Mouse (Mus musculus) hindbrain, embryonic 15.5 days (tissue): Measurements from ENCODE around the gene Cyp27b1. TPM values are rescaled to one million over a fixed set of nuclear protein-coding genes. Genes with fewer than 3 reads are reported as not detected.

Experiments
- ATAC-seq: fragments of 200-750 bp; cut with Nextera tagmentation; 2 replicates; pipeline ENCODE4 v1.8.0; 2017; ENCODE audit warnings: low read depth, moderate number of reproducible peaks, moderate TSS enrichment; ENCODE audit not compliant: low FRiP score
- H3K27ac ChIP-seq: fragments of 300-500 bp; sonication (generic); replicated peaks from 2 replicates; pipeline ENCODE4 v1.5.1; 2015; ENCODE audit warnings: mild to moderate bottlenecking, inconsistent platforms
- H3K27me3 ChIP-seq: fragments of 300-500 bp; sonication (generic); 2 replicates; pipeline ENCODE4 v1.6.1; 2015; ENCODE audit warnings: control low read depth, inconsistent platforms
- H3K36me3 ChIP-seq: fragments of 300-500 bp; sonication (generic); 2 replicates; pipeline ENCODE4 v1.6.1; 2015; ENCODE audit warnings: control low read depth, inconsistent platforms
- H3K4me1 ChIP-seq: fragments of 300-500 bp; sonication (generic); replicated peaks from 2 replicates; pipeline ENCODE4 v1.6.1; 2015; ENCODE audit warnings: control low read depth, inconsistent platforms
- H3K4me2 ChIP-seq: fragments of 300-500 bp; sonication (generic); 2 replicates; pipeline ENCODE4 v1.6.1; 2015; ENCODE audit warnings: moderate library complexity, mild to moderate bottlenecking, inconsistent platforms
- H3K4me3 ChIP-seq: fragments of 300-500 bp; sonication (generic); 2 replicates; pipeline ENCODE4 v1.5.1; 2015; ENCODE audit warnings: mild to moderate bottlenecking, inconsistent platforms
- H3K9ac ChIP-seq: fragments of 300-500 bp; sonication (generic); 2 replicates; pipeline ENCODE4 v1.6.1; 2015; ENCODE audit warnings: inconsistent platforms
- H3K9me3 ChIP-seq: fragments of 300-500 bp; sonication (generic); 2 replicates; pipeline ENCODE4 v1.6.1; 2016; ENCODE audit warnings: control low read depth, inconsistent platforms
- WGBS: fragments of 180-500 bp; shearing (Covaris S2); methylation state at CpG from one replicate; pipeline ENCODE4 v1.1.7; 2015; 5-methylcytosine and 5-hydroxymethylcytosine counted together
- polyA plus RNA-seq: library from polyadenylated mRNA; unstranded; fragments of >200 nt; fragmentation: Nextera tagmentation; extraction: Ambion mirVana; gene quantifications from 2 replicates; pipeline ENCODE4 v1.2.1, GENCODE M21; 2015

Cyp27b1 gene
- polyA plus RNA-seq, 1 experiment from 2014 or later = 0.26 TPM

DNA sequence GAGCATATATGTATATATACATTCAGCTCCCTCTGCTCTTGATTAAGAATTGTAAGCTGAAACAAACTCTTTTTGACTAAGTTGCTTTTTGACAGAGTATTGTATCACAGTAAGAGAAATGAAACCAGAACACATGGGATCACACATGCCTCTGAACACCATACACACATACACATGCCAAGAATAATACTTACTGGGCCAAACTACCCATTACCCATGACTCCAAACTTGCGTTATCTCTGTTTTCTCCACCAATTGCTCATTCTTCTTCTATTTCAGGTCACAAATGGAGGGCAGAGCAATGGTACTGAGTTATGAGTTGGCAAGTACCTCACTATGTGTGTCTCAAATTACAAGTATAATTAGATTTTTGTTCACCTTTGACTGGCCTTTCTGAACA, 25.9 kb downstream of the Cyp27b1 start:
- Histone ChIP-seq H3K27ac (no peak overlapping the region), H3K4me2 (no peak overlapping the region), H3K9ac (no peak overlapping the region), H3K27me3 (no peaks in the 10 kb centered on the region), H3K9me3 (no peaks in the 10 kb centered on the region), H3K4me1 (peaks cover 36% of the 10 kb centered on the region), H3K36me3 (no peaks in the 10 kb centered on the region), H3K4me3 (no peak overlapping the region)
- ATAC-seq = no peak
- WGBS = 100% methylated on average over 1 of the region's 1 CpGs

DNA sequence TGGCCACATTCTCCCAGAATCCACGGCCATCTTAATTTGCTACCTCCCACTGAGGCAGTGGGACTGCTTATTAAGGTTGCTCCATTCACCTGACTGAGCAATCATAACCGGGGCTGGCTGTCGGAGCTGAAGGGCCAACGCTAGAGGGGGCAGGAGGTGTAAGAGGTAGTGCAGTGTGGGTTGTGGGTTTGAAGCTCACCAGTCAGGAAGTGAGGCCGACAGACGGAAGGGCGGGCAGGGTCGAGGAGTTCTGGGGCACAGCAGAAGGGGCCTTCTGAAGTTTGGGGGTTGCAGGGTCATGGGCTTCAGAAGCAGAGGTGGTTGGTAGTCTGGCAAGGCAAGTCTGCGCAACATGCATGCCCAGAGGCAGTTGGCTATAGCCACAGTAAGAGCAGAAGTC, 27.0 kb downstream of the Cyp27b1 start, which contains the start of gene Agap2:
TSS of gene Agap2 (plus strand) at position 205 of the 400 bp plus-strand sequence.
- no peaks in the 10 kb centered on the region for H3K36me3 ChIP-seq
- peaks cover 35% of the 10 kb centered on the region for H3K4me1 ChIP-seq
- no peaks in the 10 kb centered on the region for H3K9me3 ChIP-seq
- WGBS = 75% methylated on average over 9 of the region's 9 CpGs
- H3K4me3 ChIP-seq = no peak within 1 kb of the TSS
- H3K9ac ChIP-seq = no peak within 1 kb of the TSS
- no peak for ATAC-seq
- H3K4me2 ChIP-seq = peak within 1 kb of the TSS; percentile 16; the same call in 1 of the 2 replicates
- H3K27me3 ChIP-seq = no peaks in the 10 kb centered on the region
- H3K27ac ChIP-seq = no peak within 1 kb of the TSS

GRCm38 (mm10) chr10:127075651-127076050, 27.6 kb downstream of the Cyp27b1 start:
- Histone ChIP-seq H3K27me3 (no peaks in the 10 kb centered on the region), H3K4me3 (no peak overlapping the region), H3K4me1 (peaks cover 40% of the 10 kb centered on the region), H3K9ac (no peak overlapping the region), H3K27ac (no peak overlapping the region), H3K9me3 (no peaks in the 10 kb centered on the region), H3K36me3 (no peaks in the 10 kb centered on the region), H3K4me2 (no peak overlapping the region)
- ATAC-seq = no peak
- WGBS = 79% methylated on average over 8 of the region's 8 CpGs

GRCm38 (mm10) chr10:127076082-127076481, 28.0 kb downstream of the Cyp27b1 start:
- no peaks in the 10 kb centered on the region for H3K9me3 ChIP-seq
- WGBS = 41% methylated on average over 4 of the region's 4 CpGs

GRCm38 (mm10) chr10:127077515-127077914, 29.5 kb downstream of the Cyp27b1 start:
- Histone ChIP-seq H3K9me3 (no peaks in the 10 kb centered on the region), H3K4me3 (peak overlapping the region; percentile 91), H3K27ac (peak overlapping the region; percentile 93), H3K9ac (peak overlapping the region; percentile 39), H3K36me3 (no peaks in the 10 kb centered on the region), H3K27me3 (no peaks in the 10 kb centered on the region), H3K4me1 (peaks cover 49% of the 10 kb centered on the region), H3K4me2 (peak overlapping the region; percentile 94)
- no peak for ATAC-seq
- WGBS = 4% methylated on average over 10 of the region's 10 CpGs

More at GRCm38 (mm10) chr10:127076082-127076481, 28.0 kb downstream of the Cyp27b1 start:
- Histone ChIP-seq H3K4me2 (peak overlapping the region; percentile 16; the same call in 1 of the 2 replicates), H3K9ac (no peak overlapping the region), H3K27me3 (no peaks in the 10 kb centered on the region), H3K4me1 (peaks cover 40% of the 10 kb centered on the region), H3K4me3 (no peak overlapping the region), H3K27ac (no peak overlapping the region), H3K36me3 (no peaks in the 10 kb centered on the region)
- no peak for ATAC-seq

GRCm38 (mm10) chr10:127078001-127078676, 30.1 kb downstream of the Cyp27b1 start:
- Histone ChIP-seq H3K4me3 (peak overlapping the region; percentile 91), H3K9me3 (no peaks in the 10 kb centered on the region), H3K36me3 (peaks cover 4% of the 10 kb centered on the region; the same call in 1 of the 2 replicates), H3K9ac (peak overlapping the region; percentile 39), H3K27ac (peak overlapping the region; percentile 93), H3K4me2 (peak overlapping the region; percentile 94), H3K27me3 (no peaks in the 10 kb centered on the region), H3K4me1 (peaks cover 56% of the 10 kb centered on the region)
- peak; percentile 68 for ATAC-seq
- under 1% methylated on average over 11 of the region's 12 CpGs for WGBS

DNA sequence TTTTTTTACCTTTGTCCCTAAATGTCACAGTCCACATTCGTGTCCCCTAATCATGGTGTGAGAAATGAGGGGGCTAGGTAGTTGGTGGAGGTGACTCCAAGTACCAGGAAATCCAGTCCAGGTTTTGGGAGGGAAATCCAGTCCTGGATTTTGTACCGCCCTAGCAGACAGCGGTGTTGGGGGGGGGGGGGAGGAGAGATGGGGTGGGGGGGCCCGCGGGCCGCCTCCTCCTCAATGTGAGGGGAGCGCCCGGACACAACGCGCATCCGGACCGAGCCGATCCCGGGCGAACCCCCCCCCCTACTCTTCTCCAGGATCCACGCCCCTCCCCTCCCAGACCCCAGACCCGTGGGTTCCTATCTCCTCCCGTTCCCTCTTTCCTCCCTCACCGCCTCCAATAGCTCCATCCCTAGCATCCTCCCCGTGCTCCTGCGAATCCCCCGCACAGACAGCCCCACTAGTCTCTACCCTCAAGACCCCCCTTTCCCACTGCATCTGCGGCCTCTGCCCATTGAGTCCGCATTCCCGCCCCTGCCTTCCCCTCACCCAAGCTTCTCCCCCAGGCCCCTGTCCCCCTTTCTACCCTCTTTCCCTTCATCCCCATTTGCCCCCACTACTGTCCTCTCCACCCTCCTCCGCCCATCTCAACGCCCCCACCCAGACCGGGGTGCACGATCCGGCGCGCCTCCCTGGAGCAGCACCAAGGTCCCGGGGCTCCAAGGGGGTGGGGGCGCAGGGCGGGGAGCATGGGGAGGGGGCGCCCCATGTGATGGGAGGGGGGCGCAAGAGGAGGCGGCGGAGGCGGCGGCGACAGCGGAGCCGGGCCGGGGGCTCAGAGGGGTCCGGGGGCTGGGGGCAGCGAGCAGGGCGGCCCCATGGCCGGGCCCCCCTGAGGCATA, 30.9 kb downstream of the Cyp27b1 start:
- Histone ChIP-seq H3K27ac (peak overlapping the region; percentile 93), H3K9ac (peak overlapping the region; percentile 90), H3K4me3 (peak overlapping the region; percentile 91), H3K36me3 (peaks cover 11% of the 10 kb centered on the region; the same call in 1 of the 2 replicates), H3K4me2 (peak overlapping the region; percentile 94), H3K4me1 (peaks cover 58% of the 10 kb centered on the region), H3K27me3 (no peaks in the 10 kb centered on the region), H3K9me3 (no peaks in the 10 kb centered on the region)
- under 1% methylated on average over 31 of the region's 49 CpGs for WGBS
- ATAC-seq = peak; percentile 81

GRCm38 (mm10) chr10:127079665-127080391, 31.8 kb downstream of the Cyp27b1 start:
- Histone ChIP-seq H3K4me3 (peak overlapping the region; percentile 91), H3K9me3 (no peaks in the 10 kb centered on the region), H3K27me3 (no peaks in the 10 kb centered on the region), H3K36me3 (peaks cover 20% of the 10 kb centered on the region), H3K4me1 (peaks cover 58% of the 10 kb centered on the region), H3K4me2 (peak overlapping the region; percentile 94), H3K9ac (peak overlapping the region; percentile 90), H3K27ac (peak overlapping the region; percentile 93)
- ATAC-seq = no peak
- WGBS = 1% methylated on average over 50 of the region's 70 CpGs

- H3K27me3 ChIP-seq = no peaks in the 10 kb centered on the region
- peak overlapping the region; percentile 90 for H3K9ac ChIP-seq
- H3K4me2 ChIP-seq = peak overlapping the region; percentile 94
- H3K9me3 ChIP-seq = no peaks in the 10 kb centered on the region
- H3K36me3 ChIP-seq = peaks cover 26% of the 10 kb centered on the region
- peak overlapping the region; percentile 36; the same call in 1 of the 2 replicates for H3K27ac ChIP-seq
- peak overlapping the region; percentile 91 for H3K4me3 ChIP-seq
- peaks cover 56% of the 10 kb centered on the region for H3K4me1 ChIP-seq
- no peak for ATAC-seq
- WGBS = 1% methylated on average over 48 of the region's 48 CpGs
Measured at GRCm38 (mm10) chr10:127080901-127081780, 33.1 kb downstream of the Cyp27b1 start.

- Histone ChIP-seq H3K9me3 (no peaks in the 10 kb centered on the region), H3K4me2 (peak overlapping the region; percentile 94), H3K27me3 (peaks cover 3% of the 10 kb centered on the region), H3K9ac (0 out of 2 replicates have a peak overlapping the region, but pooled peaks have one; percentile 90), H3K27ac (no peak overlapping the region), H3K4me3 (peak overlapping the region; percentile 91), H3K36me3 (peaks cover 28% of the 10 kb centered on the region), H3K4me1 (peaks cover 52% of the 10 kb centered on the region)
- WGBS = 27% methylated on average over 8 of the region's 8 CpGs
- ATAC-seq = no peak
Measured at GRCm38 (mm10) chr10:127081996-127082620, 34.1 kb downstream of the Cyp27b1 start.
